Mouse (Mus musculus): ENCODE measurements at regions not wholly inside any gene's neighbourhood (a gene's known extent, or its start where the extent isn't known, plus 50 kb on each side); places are given as distances from the start of the nearest gene placed in this dataset.

DNA sequence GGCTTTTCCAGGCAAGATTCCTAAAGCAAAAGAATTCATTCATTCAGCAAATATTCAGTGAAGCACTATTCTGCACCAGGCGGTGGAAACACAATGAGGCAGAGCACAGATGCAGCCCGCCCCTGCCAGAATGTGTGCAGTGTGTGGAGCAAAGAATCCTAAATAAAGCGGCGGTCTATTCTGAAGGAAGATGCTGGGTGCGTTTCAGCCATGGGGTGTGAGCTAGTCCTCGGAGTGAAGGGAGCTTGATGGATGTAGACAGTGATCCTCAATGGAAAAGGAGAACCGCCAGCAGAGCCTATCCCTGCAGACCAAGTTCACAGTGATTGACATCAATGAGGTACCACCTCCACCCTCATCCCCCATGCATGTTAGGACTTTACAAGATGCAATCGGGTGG, 206.2 kb downstream of the H2al1j start:
- no peak overlapping the region for H3K4me2 ChIP-seq (ENCODE audit: low read depth)
- no peaks in the 10 kb centered on the region for H3K36me3 ChIP-seq (replicated peaks; ENCODE audit: control insufficient read depth, insufficient read depth, low read depth)
- no peak overlapping the region for H3K27ac ChIP-seq
- TF ChIP-seq CTCF (IDR thresholded peaks at IDR 0.05; ENCODE audit: low read depth) (no peak), EP300 (IDR thresholded peaks at IDR 0.05; ENCODE audit: low read depth) (no peak)
- H3K4me1 ChIP-seq (replicated peaks; ENCODE audit: control insufficient read depth in 2 of 2, insufficient read depth in 2 of 2, low read length in 1 of 2) = no peaks in the 10 kb centered on the region
- H3K4me3 ChIP-seq (ENCODE audit: insufficient read depth in 1 of 2, low read depth in 2 of 2, low read length in 2 of 2) = no peak overlapping the region
- ATAC-seq (ENCODE audit: insufficient read depth) (no peak), DNase-seq (ENCODE audit: low read depth in 3 of 3, low spot score in 3 of 3) (no peak)
- H3K9ac ChIP-seq (replicated peaks) = no peak overlapping the region
- H3K9me3 ChIP-seq (ENCODE audit: control insufficient read depth, low read length) = no peaks in the 10 kb centered on the region
- WGBS (ENCODE audit: insufficient replicate concordance) = 63% methylated on average over 8 of the region's 8 CpGs
- H3K27me3 ChIP-seq (ENCODE audit: control insufficient read depth, insufficient read depth, low read length) = no peaks in the 10 kb centered on the region

DNA sequence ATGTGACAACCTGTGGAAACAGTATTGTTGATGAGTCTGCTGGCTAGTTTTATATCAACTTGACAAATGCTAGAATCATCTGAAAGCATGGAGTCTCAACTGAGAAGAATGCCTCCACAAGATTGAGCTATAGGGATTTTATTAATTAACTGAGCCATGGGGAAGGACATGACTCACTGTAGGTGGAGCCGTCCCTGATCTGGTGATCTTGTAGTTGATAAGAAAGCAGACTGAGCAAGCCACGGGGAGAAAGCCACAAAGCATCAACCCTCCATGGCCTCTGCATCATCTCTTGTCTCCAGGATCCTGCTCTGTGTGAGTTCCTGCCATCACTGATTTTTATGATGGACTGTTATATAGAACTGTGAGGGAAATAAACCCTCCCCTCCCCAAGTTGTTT, 213.4 kb downstream of the H2al1j start:
- Histone ChIP-seq H3K4me1 (replicated peaks; ENCODE audit: control insufficient read depth in 2 of 2, insufficient read depth in 2 of 2, low read length in 1 of 2) (no peaks in the 10 kb centered on the region), H3K27ac (no peak overlapping the region), H3K4me2 (ENCODE audit: low read depth) (no peak overlapping the region), H3K9me3 (ENCODE audit: control insufficient read depth, low read length) (no peaks in the 10 kb centered on the region), H3K9ac (replicated peaks) (no peak overlapping the region), H3K4me3 (ENCODE audit: insufficient read depth in 1 of 2, low read depth in 2 of 2, low read length in 2 of 2) (no peak overlapping the region), H3K27me3 (ENCODE audit: control insufficient read depth, insufficient read depth, low read length) (no peaks in the 10 kb centered on the region), H3K36me3 (replicated peaks; ENCODE audit: control insufficient read depth, insufficient read depth, low read depth) (no peaks in the 10 kb centered on the region)
- ATAC-seq (ENCODE audit: insufficient read depth) = no peak
- DNase-seq (ENCODE audit: low read depth in 3 of 3, low spot score in 3 of 3) = no peak
- TF ChIP-seq EP300 (IDR thresholded peaks at IDR 0.05; ENCODE audit: low read depth) (no peak), CTCF (IDR thresholded peaks at IDR 0.05; ENCODE audit: low read depth) (no peak)
- whole genome bisulfite sequencing (ENCODE audit: insufficient replicate concordance) = 29% methylated on average over 2 of the region's 2 CpGs

DNA sequence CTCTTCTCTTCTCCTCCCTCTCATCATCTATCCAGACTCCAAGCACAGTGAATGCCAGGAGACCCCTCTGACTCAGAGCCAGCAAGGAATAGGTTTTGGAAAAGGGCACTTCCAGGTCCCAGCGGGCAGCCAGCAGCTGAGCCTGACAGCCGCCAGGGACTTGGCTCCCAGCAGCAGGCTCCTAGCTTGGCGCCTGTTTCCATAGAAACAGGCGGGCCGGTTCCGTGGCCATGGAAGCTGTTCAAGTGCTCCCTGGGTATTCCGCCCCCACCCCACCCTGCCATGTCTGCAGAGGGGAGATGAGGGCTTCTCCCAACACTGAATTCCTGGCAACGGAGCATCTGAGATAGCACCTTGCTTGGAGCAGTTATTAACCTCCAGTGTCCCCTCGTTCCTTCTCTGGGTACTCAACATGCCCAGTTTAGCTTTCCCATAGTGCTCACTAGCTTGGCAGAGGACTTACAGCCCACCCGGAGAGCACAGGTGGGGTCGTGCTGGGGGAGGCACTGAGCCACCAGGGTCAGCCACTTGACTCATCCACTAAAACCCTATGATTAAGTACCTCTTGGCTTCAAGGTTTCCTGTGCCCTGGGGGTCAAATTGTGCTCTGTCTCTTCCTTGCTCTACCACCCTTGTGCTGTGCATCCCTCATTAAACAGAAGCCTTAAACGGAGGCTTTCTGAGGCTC, 222.7 kb downstream of the H2al1j start:
- WGBS (ENCODE audit: insufficient replicate concordance) = 32% methylated on average over 12 of the region's 12 CpGs
- TF ChIP-seq CTCF (IDR thresholded peaks at IDR 0.05; ENCODE audit: low read depth) (no peak), EP300 (IDR thresholded peaks at IDR 0.05; ENCODE audit: low read depth) (no peak)
- no peak for ATAC-seq (ENCODE audit: insufficient read depth)

DNA sequence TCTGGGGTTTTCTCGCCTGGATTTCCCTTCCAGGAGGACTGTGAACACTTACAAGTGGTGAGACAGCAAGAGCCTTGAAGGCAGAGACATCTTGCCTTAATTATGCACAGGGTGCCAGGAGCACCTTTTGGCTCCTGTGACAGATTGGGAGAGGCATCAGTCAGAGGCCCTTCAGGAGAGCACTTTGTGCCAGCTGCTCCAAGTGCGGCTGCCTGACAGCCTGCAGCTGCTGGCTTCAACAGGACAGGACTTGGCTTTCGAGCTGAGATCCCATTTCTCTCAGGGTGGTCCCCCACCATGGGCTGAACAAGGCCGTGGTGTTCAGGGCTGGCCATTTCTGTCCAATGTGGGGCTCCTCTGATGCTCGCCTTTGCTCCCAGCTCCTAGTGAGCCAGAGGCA, 224.6 kb downstream of the H2al1j start:
- no peaks in the 10 kb centered on the region for H3K4me1 ChIP-seq (replicated peaks; ENCODE audit: control insufficient read depth in 2 of 2, insufficient read depth in 2 of 2, low read length in 1 of 2)
- no peaks in the 10 kb centered on the region for H3K27me3 ChIP-seq (ENCODE audit: control insufficient read depth, insufficient read depth, low read length)
- H3K27ac ChIP-seq = no peak overlapping the region
- DNase-seq (ENCODE audit: low read depth in 3 of 3, low spot score in 3 of 3) = no peak
- H3K9me3 ChIP-seq (ENCODE audit: control insufficient read depth, low read length) = no peaks in the 10 kb centered on the region
- no peak overlapping the region for H3K9ac ChIP-seq (replicated peaks)
- H3K4me3 ChIP-seq (ENCODE audit: insufficient read depth in 1 of 2, low read depth in 2 of 2, low read length in 2 of 2) = no peak overlapping the region
- no peak for TF ChIP-seq EP300 (IDR thresholded peaks at IDR 0.05; ENCODE audit: low read depth)
- TF ChIP-seq CTCF (IDR thresholded peaks at IDR 0.05; ENCODE audit: low read depth) = no peak
- 49% methylated on average over 5 of the region's 5 CpGs for WGBS (ENCODE audit: insufficient replicate concordance)
- ATAC-seq (ENCODE audit: insufficient read depth) = no peak
- no peaks in the 10 kb centered on the region for H3K36me3 ChIP-seq (replicated peaks; ENCODE audit: control insufficient read depth, insufficient read depth, low read depth)
- no peak overlapping the region for H3K4me2 ChIP-seq (ENCODE audit: low read depth)

More for the DNA sequence above, 222.7 kb downstream of the H2al1j start:
- H3K4me3 ChIP-seq (ENCODE audit: insufficient read depth in 1 of 2, low read depth in 2 of 2, low read length in 2 of 2) = no peak overlapping the region
- no peak for DNase-seq (ENCODE audit: low read depth in 3 of 3, low spot score in 3 of 3)
- no peak overlapping the region for H3K4me2 ChIP-seq (ENCODE audit: low read depth)
- no peaks in the 10 kb centered on the region for H3K4me1 ChIP-seq (replicated peaks; ENCODE audit: control insufficient read depth in 2 of 2, insufficient read depth in 2 of 2, low read length in 1 of 2)
- no peaks in the 10 kb centered on the region for H3K36me3 ChIP-seq (replicated peaks; ENCODE audit: control insufficient read depth, insufficient read depth, low read depth)
- H3K9ac ChIP-seq (replicated peaks) = no peak overlapping the region
- H3K27me3 ChIP-seq (ENCODE audit: control insufficient read depth, insufficient read depth, low read length) = no peaks in the 10 kb centered on the region
- no peak overlapping the region for H3K27ac ChIP-seq
- no peaks in the 10 kb centered on the region for H3K9me3 ChIP-seq (ENCODE audit: control insufficient read depth, low read length)

DNA sequence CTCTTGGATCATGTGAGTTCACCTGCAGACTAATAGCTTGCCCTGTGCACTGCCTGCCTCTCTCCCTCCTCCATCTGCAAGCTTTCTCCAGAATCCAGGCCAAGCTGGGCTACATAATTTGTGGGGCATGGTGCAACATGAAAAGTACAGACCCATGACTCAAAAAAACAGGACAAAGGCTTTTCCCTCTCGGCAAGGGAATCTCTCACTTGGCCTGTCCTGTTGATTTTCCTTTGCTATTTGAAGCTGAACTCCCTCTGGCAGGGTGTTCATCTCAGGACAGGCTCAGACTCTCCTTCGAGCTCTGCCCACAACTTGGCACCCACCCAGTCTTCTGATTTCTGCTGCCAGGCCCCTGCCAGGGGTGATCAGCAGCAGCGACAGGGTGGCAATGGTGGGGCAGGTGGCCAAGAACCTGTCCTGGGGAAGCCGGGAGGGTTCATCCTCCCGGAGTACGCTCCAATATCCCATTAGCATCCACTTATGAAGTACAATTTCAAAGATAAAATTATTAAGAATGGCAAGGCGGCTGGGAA, 227.5 kb downstream of the H2al1j start:
- Histone ChIP-seq H3K36me3 (replicated peaks; ENCODE audit: control insufficient read depth, insufficient read depth, low read depth) (no peaks in the 10 kb centered on the region), H3K4me2 (ENCODE audit: low read depth) (no peak overlapping the region), H3K9me3 (ENCODE audit: control insufficient read depth, low read length) (no peaks in the 10 kb centered on the region), H3K9ac (replicated peaks) (no peak overlapping the region), H3K4me1 (replicated peaks; ENCODE audit: control insufficient read depth in 2 of 2, insufficient read depth in 2 of 2, low read length in 1 of 2) (no peaks in the 10 kb centered on the region), H3K4me3 (ENCODE audit: insufficient read depth in 1 of 2, low read depth in 2 of 2, low read length in 2 of 2) (no peak overlapping the region), H3K27me3 (ENCODE audit: control insufficient read depth, insufficient read depth, low read length) (no peaks in the 10 kb centered on the region), H3K27ac (no peak overlapping the region)
- ATAC-seq (ENCODE audit: insufficient read depth) = no peak
- no peak for DNase-seq (ENCODE audit: low read depth in 3 of 3, low spot score in 3 of 3)
- no peak for TF ChIP-seq CTCF (IDR thresholded peaks at IDR 0.05; ENCODE audit: low read depth)
- TF ChIP-seq EP300 (IDR thresholded peaks at IDR 0.05; ENCODE audit: low read depth) = no peak
- 67% methylated on average over 7 of the region's 7 CpGs for WGBS (ENCODE audit: insufficient replicate concordance)

Data from liver, embryonic 14.5 days (tissue).